Mouse (Mus musculus) stomach, postnatal 0 days (tissue): ENCODE results near the gene Tssk6.

Experiments used
- CTCF ChIP-seq: IDR thresholded peaks from 2 replicates; pipeline ENCODE4 v1.5.1; 2016; ENCODE audit warnings: antibody characterized with exemption, low read depth, mild to moderate bottlenecking, moderate library complexity
- EP300 ChIP-seq: optimal IDR thresholded peaks from 2 replicates; pipeline ENCODE3; 2016; ENCODE audit warnings: antibody characterized with exemption

- TF ChIP-seq CTCF: peak; percentile 23; the same call in 1 of the 2 replicates
- TF ChIP-seq EP300: no peak
Observed at GRCm38 (mm10) chr8:69902163-69903062, at the start of gene Tssk6, which contains the start of the genes Ndufa13 and Yjefn3.
